Mouse (Mus musculus): ENCODE measurements at regions not wholly inside any gene's neighbourhood (a gene's known extent, or its start where the extent isn't known, plus 50 kb on each side); places are given as distances from the start of the nearest gene placed in this dataset.

DNA sequence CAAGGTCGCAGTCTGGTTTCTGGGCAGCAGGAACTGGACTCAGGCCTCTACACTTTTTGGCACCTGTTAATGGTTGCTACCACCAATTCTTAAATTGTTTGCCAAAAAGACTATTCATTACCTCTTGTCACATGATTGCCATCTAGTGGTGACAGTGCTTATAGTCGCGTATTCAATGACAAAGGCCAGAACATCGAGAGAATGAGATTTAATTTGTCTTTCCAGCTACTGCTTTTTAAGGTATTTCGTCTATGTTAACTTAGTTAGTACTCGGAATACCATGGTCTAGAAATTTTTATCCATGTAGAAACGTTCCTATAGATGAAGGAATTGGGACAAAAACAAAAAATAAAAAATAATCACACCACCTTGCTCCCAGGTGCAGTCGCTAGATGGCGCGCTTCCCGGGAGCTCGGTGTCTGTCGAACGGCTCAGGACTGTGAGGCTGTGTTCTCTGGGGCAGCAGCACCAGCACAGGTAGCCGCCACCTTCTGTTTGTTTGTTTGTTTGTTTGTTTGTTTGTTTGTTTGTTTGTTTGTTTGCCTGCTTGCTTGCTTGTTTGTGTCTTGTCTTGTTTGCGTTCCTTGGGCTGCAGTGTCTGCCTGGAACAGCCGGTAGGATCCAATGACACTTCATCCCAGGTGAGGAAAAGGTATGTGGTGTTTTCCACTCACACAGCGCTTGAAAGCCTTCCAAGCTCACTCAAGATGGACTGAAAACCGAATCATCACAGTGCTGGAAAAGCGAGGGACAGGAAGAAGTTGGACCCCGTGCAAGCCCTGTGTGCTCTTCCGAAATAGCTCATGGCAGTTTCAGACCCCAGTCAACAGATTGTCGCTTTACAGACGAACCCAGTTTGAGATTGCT lies 114.5 kb downstream of the Elovl4 start:
- TF ChIP-seq CTCF (IDR thresholded peaks at IDR 0.05; ENCODE audit: low read depth) (peak; percentile 70), EP300 (IDR thresholded peaks at IDR 0.05; ENCODE audit: low read depth) (no peak)
